Mouse (Mus musculus): ENCODE data around the gene Cpa2. TPM values are rescaled to one million over a fixed set of nuclear protein-coding genes. Genes with fewer than 3 reads are reported as not detected.
A peak's percentile ranks its signal among the peaks of the same experiment; 100 is the strongest.

The Cpa2 gene
- polyA plus RNA-seq, 2 experiments: 0.60 to 2.1 TPM

DNA sequence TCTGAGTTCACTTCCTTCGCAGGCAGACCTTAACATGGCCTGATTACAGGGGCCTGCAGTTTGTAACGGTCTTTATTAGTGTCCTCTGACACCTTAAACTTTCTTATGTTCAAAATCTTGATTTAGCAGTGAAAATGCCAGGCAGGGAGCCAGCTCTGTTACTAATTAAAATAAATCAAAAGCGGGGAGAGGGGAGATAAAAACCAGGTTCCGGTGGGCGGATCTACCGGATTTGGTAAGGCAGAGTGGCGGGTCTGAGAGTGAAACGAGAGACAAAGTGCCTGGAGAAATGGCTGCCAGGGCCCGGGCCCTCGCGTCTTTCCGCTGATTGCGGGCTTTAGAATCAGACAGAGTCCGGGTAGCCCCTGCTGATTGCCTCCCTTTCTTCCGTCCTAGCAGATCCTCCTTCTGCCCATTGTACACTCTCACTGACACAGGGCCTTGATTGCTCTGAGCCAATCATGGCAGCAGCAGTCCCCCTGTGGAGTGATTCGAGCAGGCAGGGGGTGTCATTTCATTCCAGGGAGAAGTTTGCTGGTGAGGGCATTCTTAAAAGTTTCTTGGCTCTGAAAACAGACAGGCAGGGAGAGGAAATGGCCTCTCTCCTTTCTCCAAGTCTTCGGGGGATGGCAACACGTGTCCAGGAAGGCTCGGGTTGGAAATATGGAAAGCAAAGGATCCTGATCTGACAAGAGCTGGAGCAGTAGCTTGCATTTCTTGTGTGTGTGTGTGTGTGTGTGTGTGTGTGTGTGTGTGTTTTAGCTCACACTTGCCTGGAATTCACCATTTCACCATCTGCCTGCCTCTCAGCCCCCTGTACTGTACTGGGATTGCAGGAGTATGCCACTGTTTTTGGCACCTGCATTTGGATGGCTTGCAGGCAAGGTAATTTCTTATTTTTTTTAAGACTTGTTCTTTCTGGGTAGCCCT, 14.5 kb upstream of the Cpa2 start:
- Histone ChIP-seq H3K36me3 (replicated peaks; ENCODE audit: control insufficient read depth, insufficient read depth, low read depth) (no peaks in the 10 kb centered on the region), H3K4me2 (ENCODE audit: low read depth) (no peak overlapping the region), H3K9me3 (ENCODE audit: control insufficient read depth, low read length) (no peaks in the 10 kb centered on the region), H3K27me3 (ENCODE audit: control insufficient read depth, insufficient read depth, low read length) (no peaks in the 10 kb centered on the region), H3K4me3 (ENCODE audit: insufficient read depth in 1 of 2, low read depth in 2 of 2, low read length in 2 of 2) (no peak overlapping the region), H3K9ac (replicated peaks) (no peak overlapping the region), H3K27ac (no peak overlapping the region), H3K4me1 (replicated peaks; ENCODE audit: control insufficient read depth in 2 of 2, insufficient read depth in 2 of 2, low read length in 1 of 2) (peaks cover 0 to 2% of the 10 kb centered on the region in 2 experiments; a peak in 1 of 4 replicates)
- no peak for DNase-seq (ENCODE audit: low read depth in 3 of 3, low spot score in 3 of 3)
- WGBS (ENCODE audit: insufficient replicate concordance): 21% methylated on average over 19 of the region's 19 CpGs
- no peak for ATAC-seq (ENCODE audit: insufficient read depth)
- TF ChIP-seq CTCF (IDR thresholded peaks at IDR 0.05; ENCODE audit: low read depth) (no peak), EP300 (IDR thresholded peaks at IDR 0.05; ENCODE audit: low read depth) (no peak)

DNA sequence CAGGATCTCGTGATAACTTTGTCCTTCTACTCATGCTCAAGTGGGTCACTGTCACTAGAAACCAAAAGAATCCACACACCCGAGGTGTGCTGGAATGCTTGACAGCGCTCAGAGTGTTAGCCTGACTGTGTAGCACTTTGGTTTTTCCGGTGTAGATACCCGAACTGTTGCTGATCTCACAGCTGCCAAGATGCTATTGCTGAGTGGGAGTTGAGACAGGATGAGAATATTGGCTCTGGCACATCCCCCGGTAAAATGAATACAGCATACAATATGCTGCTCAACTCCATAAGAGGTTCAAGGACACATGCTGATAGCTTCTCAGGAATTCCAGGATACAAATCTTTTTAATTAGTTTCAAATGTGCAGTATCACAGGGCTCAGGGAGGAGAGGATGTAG, 12.6 kb upstream of the Cpa2 start:
- no peak for ATAC-seq (ENCODE audit: insufficient read depth)
- WGBS (ENCODE audit: insufficient replicate concordance): 55% methylated on average over 6 of the region's 6 CpGs
- H3K27me3 ChIP-seq (ENCODE audit: control insufficient read depth, insufficient read depth, low read length): no peaks in the 10 kb centered on the region
- no peaks in the 10 kb centered on the region for H3K9me3 ChIP-seq (ENCODE audit: control insufficient read depth, low read length)
- TF ChIP-seq CTCF (IDR thresholded peaks at IDR 0.05; ENCODE audit: low read depth) (no peak), EP300 (IDR thresholded peaks at IDR 0.05; ENCODE audit: low read depth) (no peak)
- no peak overlapping the region for H3K4me2 ChIP-seq (ENCODE audit: low read depth)
- H3K4me1 ChIP-seq (replicated peaks; ENCODE audit: control insufficient read depth in 2 of 2, insufficient read depth in 2 of 2, low read length in 1 of 2): peaks cover 0 to 2% of the 10 kb centered on the region in 2 experiments; a peak in 1 of 4 replicates
- H3K27ac ChIP-seq: no peak overlapping the region
- DNase-seq (ENCODE audit: low read depth in 3 of 3, low spot score in 3 of 3): no peak
- no peaks in the 10 kb centered on the region for H3K36me3 ChIP-seq (replicated peaks; ENCODE audit: control insufficient read depth, insufficient read depth, low read depth)
- H3K9ac ChIP-seq (replicated peaks): no peak overlapping the region
- no peak overlapping the region for H3K4me3 ChIP-seq (ENCODE audit: insufficient read depth in 1 of 2, low read depth in 2 of 2, low read length in 2 of 2)

DNA sequence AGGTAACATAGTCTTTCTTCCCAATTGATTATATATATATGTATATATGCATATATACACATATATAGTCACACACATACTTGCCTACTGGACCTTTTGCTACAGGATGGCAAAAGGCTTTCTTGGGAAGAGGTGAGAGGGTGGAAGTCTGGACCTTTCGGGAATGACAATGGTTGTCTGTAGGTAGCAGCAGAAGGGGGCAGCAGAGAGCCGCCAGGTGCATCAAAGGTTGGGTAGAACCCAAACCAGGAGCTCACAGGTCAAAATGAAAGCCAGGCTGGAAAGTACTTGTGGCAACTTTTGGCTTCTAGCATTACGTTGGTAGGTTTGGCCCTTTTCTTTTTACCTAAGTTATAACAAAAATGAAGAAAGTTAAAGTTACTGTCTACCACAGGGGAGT, 6.0 kb upstream of the Cpa2 start:
- Histone ChIP-seq H3K9ac (replicated peaks) (no peak overlapping the region), H3K27me3 (ENCODE audit: control insufficient read depth, insufficient read depth, low read length) (no peaks in the 10 kb centered on the region), H3K27ac (no peak overlapping the region), H3K4me1 (replicated peaks; ENCODE audit: control insufficient read depth in 2 of 2, insufficient read depth in 2 of 2, low read length in 1 of 2) (peaks cover 0 to 4% of the 10 kb centered on the region in 2 experiments; a peak in 2 of 4 replicates), H3K4me2 (ENCODE audit: low read depth) (no peak overlapping the region), H3K4me3 (ENCODE audit: insufficient read depth in 1 of 2, low read depth in 2 of 2, low read length in 2 of 2) (no peak overlapping the region), H3K9me3 (ENCODE audit: control insufficient read depth, low read length) (no peaks in the 10 kb centered on the region), H3K36me3 (replicated peaks; ENCODE audit: control insufficient read depth, insufficient read depth, low read depth) (no peaks in the 10 kb centered on the region)
- no peak for ATAC-seq (ENCODE audit: insufficient read depth)
- WGBS (ENCODE audit: insufficient replicate concordance): 20% methylated on average over 3 of the region's 3 CpGs
- no peak for TF ChIP-seq EP300 (IDR thresholded peaks at IDR 0.05; ENCODE audit: low read depth)
- peak; percentile 75 for TF ChIP-seq CTCF (IDR thresholded peaks at IDR 0.05; ENCODE audit: low read depth)
- no peak for DNase-seq (ENCODE audit: low read depth in 3 of 3, low spot score in 3 of 3)

DNA sequence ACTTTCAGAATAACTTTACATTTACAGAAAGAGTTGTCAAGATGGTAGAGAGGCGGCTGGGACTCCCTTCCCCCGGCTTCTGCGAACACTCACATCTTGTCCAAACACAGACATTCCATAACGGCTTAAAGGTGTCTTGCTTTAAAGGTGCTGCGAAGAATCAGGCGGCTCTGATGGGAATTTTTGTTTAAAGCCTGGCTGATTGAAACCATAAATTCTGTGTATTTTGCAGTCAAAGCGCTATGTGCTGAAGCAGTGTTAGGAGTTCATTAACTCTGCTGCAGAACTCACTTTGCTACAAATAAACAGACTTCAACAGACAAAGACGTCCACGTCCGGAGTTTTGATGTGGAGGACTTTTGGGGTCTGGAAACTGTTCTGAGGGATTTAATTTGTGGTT, 3.1 kb upstream of the Cpa2 start:
- H3K4me1 ChIP-seq (replicated peaks; ENCODE audit: control insufficient read depth in 2 of 2, insufficient read depth in 2 of 2, low read length in 1 of 2): peaks cover 0 to 4% of the 10 kb centered on the region in 2 experiments; a peak in 2 of 4 replicates
- no peak overlapping the region for H3K4me2 ChIP-seq (ENCODE audit: low read depth)
- H3K9me3 ChIP-seq (ENCODE audit: control insufficient read depth, low read length): no peaks in the 10 kb centered on the region
- peaks cover 7% of the 10 kb centered on the region for H3K27me3 ChIP-seq (ENCODE audit: control insufficient read depth, insufficient read depth, low read length)
- no peak for ATAC-seq (ENCODE audit: insufficient read depth)
- TF ChIP-seq CTCF (IDR thresholded peaks at IDR 0.05; ENCODE audit: low read depth): no peak
- TF ChIP-seq EP300 (IDR thresholded peaks at IDR 0.05; ENCODE audit: low read depth): no peak
- no peak overlapping the region for H3K4me3 ChIP-seq (ENCODE audit: insufficient read depth in 1 of 2, low read depth in 2 of 2, low read length in 2 of 2)
- H3K36me3 ChIP-seq (replicated peaks; ENCODE audit: control insufficient read depth, insufficient read depth, low read depth): no peaks in the 10 kb centered on the region
- no peak for DNase-seq (ENCODE audit: low read depth in 3 of 3, low spot score in 3 of 3)
- H3K27ac ChIP-seq: no peak overlapping the region
- 62% methylated on average over 10 of the region's 10 CpGs for WGBS (ENCODE audit: insufficient replicate concordance)
- H3K9ac ChIP-seq (replicated peaks): no peak overlapping the region

DNA sequence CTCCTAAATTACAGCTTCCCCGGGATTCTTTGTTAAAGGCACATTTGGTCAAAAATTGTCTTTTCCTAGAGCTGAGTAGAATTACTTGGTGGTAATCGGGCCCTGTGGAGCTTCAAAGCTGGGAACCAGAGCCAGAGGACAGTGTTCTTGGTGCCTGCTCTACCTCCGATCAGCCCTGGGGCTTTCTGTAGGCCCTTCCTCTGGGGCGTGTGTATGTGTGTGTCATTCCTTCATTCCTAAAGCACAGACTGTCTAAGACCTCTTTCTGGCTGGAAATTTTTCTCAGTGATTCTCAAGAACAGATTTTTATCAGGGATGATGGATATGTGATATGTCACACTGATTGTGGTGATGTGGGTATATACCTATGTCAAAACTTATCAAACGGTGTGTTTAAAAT, 2.6 kb upstream of the Cpa2 start:
- H3K9me3 ChIP-seq (ENCODE audit: control insufficient read depth, low read length): no peaks in the 10 kb centered on the region
- H3K4me3 ChIP-seq (ENCODE audit: insufficient read depth in 1 of 2, low read depth in 2 of 2, low read length in 2 of 2): no peak overlapping the region
- no peak for DNase-seq (ENCODE audit: low read depth in 3 of 3, low spot score in 3 of 3)
- H3K9ac ChIP-seq (replicated peaks): no peak overlapping the region
- no peaks in the 10 kb centered on the region for H3K36me3 ChIP-seq (replicated peaks; ENCODE audit: control insufficient read depth, insufficient read depth, low read depth)
- peaks cover 0 to 4% of the 10 kb centered on the region in 2 experiments; a peak in 2 of 4 replicates for H3K4me1 ChIP-seq (replicated peaks; ENCODE audit: control insufficient read depth in 2 of 2, insufficient read depth in 2 of 2, low read length in 1 of 2)
- TF ChIP-seq CTCF (IDR thresholded peaks at IDR 0.05; ENCODE audit: low read depth) (no peak), EP300 (IDR thresholded peaks at IDR 0.05; ENCODE audit: low read depth) (no peak)
- no peak overlapping the region for H3K4me2 ChIP-seq (ENCODE audit: low read depth)
- H3K27ac ChIP-seq: no peak overlapping the region
- no peak for ATAC-seq (ENCODE audit: insufficient read depth)
- peaks cover 7% of the 10 kb centered on the region for H3K27me3 ChIP-seq (ENCODE audit: control insufficient read depth, insufficient read depth, low read length)
- WGBS (ENCODE audit: insufficient replicate concordance): 58% methylated on average over 5 of the region's 5 CpGs

Data from liver, embryonic 14.5 days (tissue).